Mouse (Mus musculus): ENCODE measurements at regions not wholly inside any gene's neighbourhood (a gene's known extent, or its start where the extent isn't known, plus 50 kb on each side); places are given as distances from the start of the nearest gene placed in this dataset.

DNA sequence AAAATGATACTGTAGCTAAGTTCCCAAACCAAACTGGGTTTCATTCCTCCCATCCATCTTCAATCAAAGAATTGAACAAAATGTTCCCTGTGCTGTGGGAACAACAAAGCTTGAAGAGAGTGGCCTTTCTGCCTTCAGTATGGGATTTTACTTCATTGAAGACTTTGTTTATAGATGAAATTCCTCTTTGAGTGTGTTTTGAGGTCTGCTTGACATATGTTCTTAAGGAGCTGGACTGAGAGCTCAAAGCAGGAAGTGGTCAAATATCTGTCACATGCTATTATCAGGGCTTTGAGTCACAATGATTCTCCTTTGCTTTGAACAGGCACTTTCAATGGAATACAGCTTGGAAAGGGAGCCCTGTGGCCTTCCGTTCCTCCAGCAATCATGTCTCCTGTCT, 105.2 kb upstream of the Ccdc122 start:
- no peak overlapping the region for H3K27ac ChIP-seq (replicated peaks; ENCODE audit: low read depth, low read length)

DNA sequence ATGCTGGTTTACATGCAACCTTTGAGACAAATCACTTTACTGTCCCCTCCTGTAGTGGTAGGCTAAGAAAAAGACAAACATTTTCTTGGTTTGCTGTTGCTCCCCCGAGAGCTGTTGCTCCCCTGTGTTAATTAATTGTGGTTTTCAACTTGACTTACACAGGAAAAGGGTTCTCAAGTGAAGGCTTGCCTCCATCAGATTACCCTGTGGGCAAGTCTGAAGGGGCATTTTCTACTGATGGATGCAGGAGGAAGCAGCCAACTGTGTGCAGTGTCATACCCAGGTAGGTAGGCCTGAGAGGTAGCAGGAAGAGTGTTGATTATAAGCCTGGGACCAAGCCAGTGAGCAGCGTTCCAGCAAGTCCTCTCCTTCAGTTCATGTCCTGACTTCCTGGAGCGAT, 107.0 kb upstream of the Ccdc122 start:
- no peak overlapping the region for H3K27ac ChIP-seq (replicated peaks; ENCODE audit: low read depth, low read length)
- H3K4me3 ChIP-seq (ENCODE audit: insufficient read depth, low read depth, low read length): no peak overlapping the region
- H3K4me1 ChIP-seq (ENCODE audit: control insufficient read depth, insufficient read depth, insufficient read length, low read length): no peaks in the 10 kb centered on the region

More for the DNA sequence above, 105.2 kb upstream of the Ccdc122 start:
- H3K4me3 ChIP-seq (ENCODE audit: insufficient read depth, low read depth, low read length): no peak overlapping the region
- H3K4me1 ChIP-seq (ENCODE audit: control insufficient read depth, insufficient read depth, insufficient read length, low read length): no peaks in the 10 kb centered on the region

DNA sequence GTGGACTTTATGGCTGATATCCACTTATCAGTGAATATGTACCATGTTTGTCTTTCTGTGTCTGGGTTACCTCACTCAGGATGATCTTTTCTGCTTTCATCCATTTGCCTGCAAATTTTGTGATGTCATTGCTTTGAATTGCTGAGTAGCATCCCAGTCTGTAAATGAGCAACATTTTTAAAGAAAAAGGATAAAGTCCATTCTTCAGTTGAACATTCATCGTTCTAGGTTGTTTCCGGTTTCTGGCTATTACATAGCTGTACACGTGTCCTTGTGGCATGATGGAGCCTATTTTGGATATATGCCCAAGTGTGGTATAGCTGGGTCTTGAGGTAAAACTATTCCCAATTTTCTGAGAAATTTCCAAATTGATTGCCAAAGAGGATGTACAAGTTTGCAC, 107.9 kb upstream of the Ccdc122 start:
- H3K27ac ChIP-seq (replicated peaks; ENCODE audit: low read depth, low read length): no peak overlapping the region
- no peak overlapping the region for H3K4me3 ChIP-seq (ENCODE audit: insufficient read depth, low read depth, low read length)
- H3K4me1 ChIP-seq (ENCODE audit: control insufficient read depth, insufficient read depth, insufficient read length, low read length): no peaks in the 10 kb centered on the region

DNA sequence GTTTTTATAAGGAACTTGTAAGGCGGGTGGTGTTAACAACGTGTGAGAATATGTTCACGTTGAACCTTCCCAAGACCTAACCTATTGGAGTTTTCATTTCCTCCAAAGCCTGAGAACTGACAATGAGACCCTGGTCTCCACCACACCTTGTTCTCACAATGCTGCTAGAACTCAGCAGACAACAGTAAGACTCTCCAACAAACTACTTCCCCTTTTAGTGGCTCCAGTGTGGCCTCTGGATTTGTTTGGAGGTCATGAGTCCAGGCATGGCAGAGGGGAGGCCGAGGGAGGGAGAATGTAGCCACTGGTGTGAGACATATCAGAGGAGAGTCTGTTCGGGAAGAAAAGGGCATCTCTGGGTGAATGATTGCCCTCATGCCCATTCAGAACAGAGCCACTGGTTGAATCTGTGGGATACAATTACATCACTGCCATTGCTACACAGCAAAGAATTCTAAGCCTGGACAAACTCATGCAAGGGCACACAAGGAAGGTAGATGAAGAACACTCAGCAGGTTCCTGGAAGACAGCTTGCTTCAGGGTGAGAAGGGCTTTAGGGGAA, 109.2 kb upstream of the Ccdc122 start:
- Histone ChIP-seq H3K4me1 (ENCODE audit: control insufficient read depth, insufficient read depth, insufficient read length, low read length) (no peaks in the 10 kb centered on the region), H3K27ac (replicated peaks; ENCODE audit: low read depth, low read length) (no peak overlapping the region), H3K4me3 (ENCODE audit: insufficient read depth, low read depth, low read length) (no peak overlapping the region)

DNA sequence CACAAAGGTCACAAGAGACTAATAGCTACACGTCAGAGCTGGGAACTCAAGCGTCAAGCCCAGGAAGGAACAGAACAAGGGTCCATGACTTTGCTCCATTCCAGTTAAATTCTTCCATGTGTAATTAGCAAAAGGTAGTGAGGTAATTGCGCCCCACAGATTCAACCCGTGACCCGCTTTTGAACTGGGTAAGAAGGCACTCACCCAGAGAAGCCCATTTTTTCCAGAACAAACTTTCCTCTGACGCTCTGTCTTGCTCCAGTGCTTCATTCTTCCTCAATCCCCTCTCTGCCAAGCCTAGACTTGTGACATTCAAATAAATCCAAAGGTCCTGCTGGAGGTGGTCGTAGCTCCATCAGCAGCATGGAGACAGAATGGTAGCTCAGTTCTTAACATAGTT, 110.2 kb upstream of the Ccdc122 start:
- H3K27ac ChIP-seq (replicated peaks; ENCODE audit: low read depth, low read length): no peak overlapping the region

DNA sequence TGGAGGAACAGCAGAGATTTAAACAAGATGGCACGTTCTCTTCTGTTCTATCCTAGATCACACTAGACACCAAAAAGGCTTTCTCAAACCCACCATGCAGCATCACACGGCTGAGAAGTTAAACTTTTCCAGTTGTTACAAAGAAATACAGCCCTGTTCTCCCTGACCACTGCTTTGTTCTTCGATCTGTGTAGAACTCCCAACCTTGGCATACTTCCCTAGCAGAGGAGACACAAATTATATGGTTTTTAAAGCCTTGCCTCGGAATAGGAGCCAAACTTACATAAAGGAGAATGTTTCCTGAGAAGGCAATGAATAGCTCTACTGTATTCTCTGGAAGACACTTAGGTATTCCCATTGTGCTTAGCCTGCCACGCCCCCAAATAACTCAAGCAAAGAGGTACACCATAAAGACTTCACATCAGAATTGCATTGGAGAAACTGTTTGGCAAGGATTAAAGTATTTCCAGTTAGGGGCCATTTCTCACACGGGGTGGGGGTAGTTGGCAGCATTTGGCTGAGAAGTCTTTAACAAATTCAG, 114.1 kb upstream of the Ccdc122 start:
- H3K4me1 ChIP-seq (ENCODE audit: control insufficient read depth, insufficient read depth, insufficient read length, low read length): no peaks in the 10 kb centered on the region
- H3K4me3 ChIP-seq (ENCODE audit: insufficient read depth, low read depth, low read length): no peak overlapping the region
- no peak overlapping the region for H3K27ac ChIP-seq (replicated peaks; ENCODE audit: low read depth, low read length)

More for the DNA sequence above, 110.2 kb upstream of the Ccdc122 start:
- H3K4me1 ChIP-seq (ENCODE audit: control insufficient read depth, insufficient read depth, insufficient read length, low read length): no peaks in the 10 kb centered on the region
- H3K4me3 ChIP-seq (ENCODE audit: insufficient read depth, low read depth, low read length): no peak overlapping the region

DNA sequence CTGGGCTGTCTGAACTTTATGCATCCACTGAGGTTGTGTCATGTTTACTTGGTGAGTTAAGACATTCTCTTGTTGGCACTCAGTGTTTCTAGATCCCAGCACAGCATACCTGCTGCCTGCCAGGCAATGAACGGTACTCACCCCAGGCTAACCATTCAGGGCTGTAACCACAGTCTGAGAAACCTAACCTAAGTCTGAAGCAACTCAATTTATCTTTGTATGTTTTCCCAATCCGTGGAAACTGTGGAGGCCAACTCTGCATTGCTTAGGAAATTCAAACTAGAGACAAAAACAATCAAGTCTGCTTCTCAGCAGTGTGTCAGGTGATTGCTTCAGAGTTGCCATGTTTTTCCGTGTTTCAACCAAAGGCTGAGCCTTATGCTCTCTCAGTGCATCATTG, 118.5 kb upstream of the Ccdc122 start:
- Histone ChIP-seq H3K27ac (replicated peaks; ENCODE audit: low read depth, low read length) (no peak overlapping the region), H3K4me3 (ENCODE audit: insufficient read depth, low read depth, low read length) (no peak overlapping the region), H3K4me1 (ENCODE audit: control insufficient read depth, insufficient read depth, insufficient read length, low read length) (no peaks in the 10 kb centered on the region; the same call in 1 of the 2 replicates)

DNA sequence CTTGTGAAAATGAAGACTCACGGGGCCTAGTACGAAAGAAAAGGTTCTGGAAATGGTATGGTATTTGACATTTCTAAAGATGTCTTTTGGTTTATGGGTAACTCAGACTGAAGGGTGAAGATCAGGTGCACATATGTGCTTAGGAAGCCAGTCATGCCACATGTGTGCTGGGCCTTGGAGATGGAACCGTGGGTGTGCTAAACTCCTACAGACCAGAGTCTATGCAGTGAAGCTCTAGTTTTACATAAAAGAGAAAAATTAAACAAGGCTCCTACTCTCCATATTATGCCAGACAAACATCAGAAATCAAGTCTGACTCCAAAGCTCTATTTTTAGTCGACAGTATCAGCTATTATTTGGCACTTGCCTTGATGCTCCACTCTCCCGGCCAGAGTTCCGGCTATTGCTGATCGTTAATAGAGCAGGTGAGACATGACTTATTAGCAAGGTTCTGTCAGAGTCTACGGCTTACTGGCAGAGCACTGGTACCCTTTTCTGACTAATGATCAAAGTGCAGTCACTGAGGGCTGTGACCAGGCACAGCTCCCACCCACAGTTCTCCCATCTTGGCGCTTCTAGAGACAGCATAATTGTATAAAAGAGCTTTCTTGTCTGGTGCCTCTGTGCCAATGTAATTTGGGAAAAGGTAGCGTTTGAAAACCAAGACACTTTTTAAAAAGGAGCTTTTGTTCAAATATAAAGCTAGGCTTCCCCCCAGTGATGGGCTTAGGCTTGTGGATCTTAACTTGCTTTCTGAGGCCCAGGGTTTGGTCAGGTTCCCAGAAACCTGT, 119.2 kb upstream of the Ccdc122 start:
- Histone ChIP-seq H3K27ac (replicated peaks; ENCODE audit: low read depth, low read length) (no peak overlapping the region), H3K4me3 (ENCODE audit: insufficient read depth, low read depth, low read length) (no peak overlapping the region), H3K4me1 (ENCODE audit: control insufficient read depth, insufficient read depth, insufficient read length, low read length) (peaks cover 2% of the 10 kb centered on the region; the same call in 1 of the 2 replicates)

DNA sequence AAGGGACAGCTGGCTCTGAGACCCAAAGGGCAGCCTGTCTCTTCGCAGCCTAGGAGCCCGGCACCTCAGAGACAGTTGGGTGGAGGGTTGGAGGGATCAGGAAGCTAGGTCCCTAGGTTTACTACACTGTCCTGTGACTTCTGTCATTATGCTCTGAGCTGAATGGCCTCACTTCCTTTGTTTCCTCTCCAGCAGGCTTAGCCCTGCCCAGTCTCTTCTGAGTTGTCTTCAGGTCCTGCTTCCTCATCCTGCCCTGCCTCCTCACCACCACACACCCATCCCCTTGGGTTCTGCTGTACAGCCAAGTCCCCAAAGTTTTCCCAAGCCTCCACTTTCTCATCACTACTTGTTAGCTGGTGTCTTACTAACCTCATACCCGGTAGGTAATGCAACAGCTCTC, 122.7 kb upstream of the Ccdc122 start:
- no peak overlapping the region for H3K27ac ChIP-seq (replicated peaks; ENCODE audit: low read depth, low read length)
- H3K4me3 ChIP-seq (ENCODE audit: insufficient read depth, low read depth, low read length): no peak overlapping the region
- H3K4me1 ChIP-seq (ENCODE audit: control insufficient read depth, insufficient read depth, insufficient read length, low read length): peaks cover 5% of the 10 kb centered on the region; the same call in 1 of the 2 replicates

DNA sequence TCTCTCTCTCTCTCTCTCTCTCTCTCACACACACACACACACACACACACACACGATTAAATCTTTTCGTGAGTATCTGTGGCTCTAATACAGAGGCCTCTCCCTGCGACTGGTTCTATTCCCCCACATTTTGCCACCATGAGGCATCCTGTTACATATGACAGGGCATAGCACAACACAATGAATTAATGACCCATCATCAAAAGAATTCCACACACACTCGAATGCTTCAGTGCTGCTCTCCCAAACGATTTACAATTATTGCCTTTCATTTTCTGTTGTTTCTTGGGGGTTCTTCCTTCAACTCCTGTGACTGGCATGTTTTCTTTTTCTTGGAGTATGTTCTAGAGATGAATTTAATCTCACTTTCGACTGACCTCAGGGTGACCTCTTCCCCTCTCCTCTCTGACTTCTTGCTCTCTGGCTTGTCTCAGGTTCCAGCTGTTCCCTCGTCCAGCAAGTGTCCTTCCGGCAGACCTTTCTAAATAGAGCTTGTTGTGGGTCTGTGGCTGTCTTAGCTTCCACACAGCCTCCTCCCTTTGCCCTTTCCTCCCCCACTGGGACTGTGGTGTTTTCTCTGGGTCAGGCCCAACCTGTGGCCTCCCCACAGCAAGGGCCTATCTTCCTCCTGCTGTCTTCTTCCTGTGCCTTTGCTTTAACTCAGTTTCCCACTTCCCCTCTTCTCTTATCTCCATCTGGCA, 124.1 kb upstream of the Ccdc122 start:
- no peak overlapping the region for H3K4me3 ChIP-seq (ENCODE audit: insufficient read depth, low read depth, low read length)
- no peak overlapping the region for H3K27ac ChIP-seq (replicated peaks; ENCODE audit: low read depth, low read length)
- peaks cover 5% of the 10 kb centered on the region; the same call in 1 of the 2 replicates for H3K4me1 ChIP-seq (ENCODE audit: control insufficient read depth, insufficient read depth, insufficient read length, low read length)

DNA sequence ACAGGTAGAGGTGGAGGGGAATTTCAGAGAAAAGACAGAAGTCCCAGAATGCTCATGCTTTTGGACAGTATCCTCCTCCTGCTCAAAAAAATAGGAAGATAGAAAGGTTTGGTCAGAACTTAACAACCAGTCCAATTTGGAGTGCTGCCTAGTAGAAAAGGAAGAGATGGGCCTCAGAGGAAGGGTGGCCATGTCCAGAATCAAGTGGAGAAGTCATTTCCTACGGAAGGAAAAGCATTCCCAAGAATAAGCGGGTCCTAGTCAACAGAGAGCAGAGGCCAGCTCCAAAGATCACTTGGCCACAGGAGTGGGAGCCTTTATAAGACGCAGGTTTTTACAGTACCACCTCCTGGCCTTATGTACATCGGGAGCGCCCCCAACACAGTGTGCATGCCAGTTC, 125.3 kb upstream of the Ccdc122 start:
- Histone ChIP-seq H3K27ac (replicated peaks; ENCODE audit: low read depth, low read length) (no peak overlapping the region), H3K4me1 (ENCODE audit: control insufficient read depth, insufficient read depth, insufficient read length, low read length) (peaks cover 5% of the 10 kb centered on the region; the same call in 1 of the 2 replicates), H3K4me3 (ENCODE audit: insufficient read depth, low read depth, low read length) (no peak overlapping the region)

DNA sequence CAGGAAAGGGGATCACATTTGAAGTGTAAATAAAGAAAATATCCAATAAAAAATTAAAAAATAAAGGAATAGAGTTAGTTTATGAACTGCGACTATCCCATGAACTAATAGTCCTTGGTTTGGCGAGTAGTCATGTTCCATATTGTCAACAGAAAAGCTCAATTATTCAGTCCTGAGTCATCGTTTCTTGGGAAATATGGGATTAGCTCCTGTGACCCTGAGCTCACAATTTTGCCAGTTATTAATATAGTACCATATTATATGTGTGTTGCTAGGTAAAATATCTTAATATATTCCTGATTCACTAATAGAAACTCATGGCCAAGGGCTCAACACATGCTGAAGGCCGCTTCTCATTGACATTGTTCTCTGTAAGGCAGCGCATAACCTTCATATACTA, 126.4 kb upstream of the Ccdc122 start:
- no peak overlapping the region for H3K27ac ChIP-seq (replicated peaks; ENCODE audit: low read depth, low read length)
- H3K4me1 ChIP-seq (ENCODE audit: control insufficient read depth, insufficient read depth, insufficient read length, low read length): peaks cover 5% of the 10 kb centered on the region; the same call in 1 of the 2 replicates
- H3K4me3 ChIP-seq (ENCODE audit: insufficient read depth, low read depth, low read length): no peak overlapping the region

DNA sequence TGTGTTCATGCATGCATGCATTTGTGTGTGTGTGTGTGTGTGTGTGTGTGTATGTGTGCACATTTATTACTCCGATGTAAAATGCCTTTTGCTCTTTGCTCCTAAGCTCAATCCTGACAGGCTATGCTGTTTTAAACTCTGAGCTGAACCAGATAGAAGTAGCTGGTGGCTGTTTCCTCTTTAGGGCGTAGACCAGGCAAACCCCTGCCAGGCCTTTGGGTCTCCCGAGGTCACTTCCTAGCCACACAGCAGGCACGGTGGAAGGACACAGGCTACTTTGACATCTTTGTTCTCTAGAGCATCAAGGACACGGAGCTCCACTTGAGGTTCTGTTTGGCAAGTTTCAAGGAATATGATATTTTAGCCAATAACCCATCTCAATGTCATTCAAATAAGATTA, 128.6 kb upstream of the Ccdc122 start:
- Histone ChIP-seq H3K27ac (replicated peaks; ENCODE audit: low read depth, low read length) (no peak overlapping the region), H3K4me3 (ENCODE audit: insufficient read depth, low read depth, low read length) (no peak overlapping the region), H3K4me1 (ENCODE audit: control insufficient read depth, insufficient read depth, insufficient read length, low read length) (peaks cover 4% of the 10 kb centered on the region; the same call in 1 of the 2 replicates)

DNA sequence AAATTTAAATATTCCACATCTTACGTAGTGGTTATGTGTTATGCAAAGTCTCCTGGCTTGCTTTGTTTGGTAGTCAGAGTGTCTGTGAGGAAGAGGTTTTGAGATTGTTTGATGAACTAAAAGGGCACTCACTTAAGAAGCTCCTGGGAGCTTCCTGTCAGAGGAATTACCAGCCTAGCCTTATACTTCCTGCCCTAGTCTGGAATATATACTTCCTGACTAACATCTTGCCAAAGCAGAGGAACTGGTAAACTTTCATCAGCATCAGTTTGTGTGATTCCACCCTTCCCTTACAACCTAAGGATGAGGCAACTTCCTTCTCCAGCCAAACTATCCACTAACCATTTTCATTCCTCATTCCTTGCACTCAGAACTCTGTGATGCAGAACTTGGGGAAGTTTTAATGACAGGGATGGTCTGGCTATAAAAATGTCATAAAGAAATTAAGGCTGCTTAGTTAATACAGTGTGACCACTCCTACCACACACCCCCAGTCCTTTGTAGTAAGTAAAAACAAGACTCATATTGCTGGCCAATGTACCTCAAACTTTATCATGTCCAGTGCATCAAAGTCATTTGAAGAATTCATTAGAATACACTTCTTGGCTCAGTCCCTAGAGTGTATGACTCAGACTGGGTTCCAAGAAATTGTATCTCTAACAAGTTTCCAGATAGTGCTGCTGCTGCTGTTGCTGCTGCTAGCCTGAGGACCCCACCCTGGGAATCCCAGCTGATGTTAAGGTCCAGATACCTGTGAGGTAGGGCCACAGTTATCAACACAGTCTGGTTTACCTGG, 133.4 kb upstream of the Ccdc122 start:
- Histone ChIP-seq H3K4me3 (ENCODE audit: insufficient read depth, low read depth, low read length) (no peak overlapping the region), H3K4me1 (ENCODE audit: control insufficient read depth, insufficient read depth, insufficient read length, low read length) (no peaks in the 10 kb centered on the region; the same call in 1 of the 2 replicates), H3K27ac (replicated peaks; ENCODE audit: low read depth, low read length) (no peak overlapping the region)

DNA sequence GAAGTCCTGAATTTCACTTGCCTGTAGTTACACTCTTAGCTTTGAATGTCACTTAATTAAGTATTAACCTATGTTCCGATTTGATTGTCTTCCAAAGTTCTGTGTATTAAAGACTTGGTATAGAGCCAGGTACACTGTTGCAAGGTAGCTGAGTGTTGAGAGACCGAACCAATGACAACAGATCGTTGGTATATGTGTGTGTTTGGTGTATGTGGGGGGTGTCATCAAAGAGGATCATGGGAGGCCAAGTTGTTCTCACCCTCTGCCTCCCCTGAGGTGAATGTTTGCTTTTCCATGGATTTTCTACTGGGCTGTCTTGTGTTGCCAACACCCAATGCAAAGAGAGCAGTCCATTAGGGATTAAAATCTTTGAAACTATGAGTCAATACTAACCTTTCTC, 135.1 kb upstream of the Ccdc122 start:
- H3K4me1 ChIP-seq (ENCODE audit: control insufficient read depth, insufficient read depth, insufficient read length, low read length): no peaks in the 10 kb centered on the region; the same call in 1 of the 2 replicates
- H3K27ac ChIP-seq (replicated peaks; ENCODE audit: low read depth, low read length): no peak overlapping the region
- H3K4me3 ChIP-seq (ENCODE audit: insufficient read depth, low read depth, low read length): no peak overlapping the region

Data from brown adipose tissue, adult 24 weeks (tissue).